Mouse (Mus musculus): Measurements from ENCODE around the gene Camta2. TPM values are rescaled to one million over a fixed set of nuclear protein-coding genes. Genes with fewer than 3 reads are reported as not detected.

Camta2 gene
- polyA plus RNA-seq, 1 experiment from 2014 or later, result 16.4 TPM

DNA sequence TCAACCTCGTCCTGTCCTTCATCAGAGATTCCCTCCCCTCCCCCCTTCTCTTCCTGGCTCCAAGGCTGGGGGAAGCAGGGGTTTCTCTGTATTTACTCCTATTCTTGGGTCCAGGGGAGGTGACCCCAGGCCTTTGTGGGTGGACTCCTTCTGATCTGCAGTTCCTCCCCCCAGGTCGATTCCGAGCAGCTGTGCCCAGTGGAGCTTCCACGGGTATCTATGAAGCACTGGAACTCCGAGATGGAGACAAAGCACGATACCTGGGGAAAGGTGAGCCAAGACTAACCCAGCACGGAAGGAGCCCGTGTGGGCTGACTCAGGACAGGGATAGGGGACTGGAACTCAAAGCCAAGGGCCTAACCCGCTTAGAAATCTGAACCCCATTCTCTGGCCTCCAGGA, 29.9 kb downstream of the Camta2 start:
- Histone ChIP-seq H3K4me3 (replicated peaks) (no peak overlapping the region), H3K4me2 (replicated peaks) (no peak overlapping the region), H3K4me1 (replicated peaks) (peaks cover 25% of the 10 kb centered on the region), H3K27me3 (0 out of 2 replicates have a peak, but pooled peaks cover 3% of the 10 kb centered on the region), H3K36me3 (peaks cover 22% of the 10 kb centered on the region), H3K27ac (no peak overlapping the region), H3K9me3 (no peaks in the 10 kb centered on the region), H3K9ac (replicated peaks) (no peak overlapping the region; the same call in 1 of the 2 replicates)
- no peak for ATAC-seq
- WGBS, result 64% methylated on average over 9 of the region's 9 CpGs

- no peak for ATAC-seq
- no peaks in the 10 kb centered on the region for H3K9me3 ChIP-seq
Measured at GRCm38 (mm10) chr11:70657573-70657972, 30.3 kb downstream of the Camta2 start.

DNA sequence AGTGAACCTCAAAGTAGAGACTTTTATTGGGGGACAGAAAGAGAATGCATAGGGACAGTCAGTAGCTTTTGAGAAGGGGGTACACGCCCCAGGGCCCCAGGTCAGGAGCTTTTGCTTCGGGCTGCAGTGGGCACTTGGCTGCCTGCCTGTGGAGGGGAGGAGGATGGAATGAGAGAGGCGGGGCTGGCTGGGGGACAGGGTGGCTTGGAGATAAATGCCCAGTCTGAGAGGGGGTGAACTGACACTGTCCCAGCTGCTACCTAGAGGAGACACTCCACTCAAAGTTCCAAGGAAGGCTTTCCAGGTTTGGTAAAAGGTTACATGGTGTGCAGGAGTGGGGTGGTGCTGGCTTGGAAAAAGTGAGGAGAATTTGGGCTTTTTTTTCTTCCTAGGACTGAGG, 30.9 kb downstream of the Camta2 start, which contains the start of gene Eno3:
Eno3 (plus strand) TSS at position 239 of the 400 bp plus-strand sequence.
- Histone ChIP-seq H3K9ac (replicated peaks) (peak within 1 kb of the TSS; percentile 90), H3K36me3 (peaks cover 21% of the 10 kb centered on the region), H3K4me2 (replicated peaks) (peak within 1 kb of the TSS; percentile 75), H3K27ac (no peak within 1 kb of the TSS), H3K9me3 (no peaks in the 10 kb centered on the region), H3K4me1 (replicated peaks) (peaks cover 35% of the 10 kb centered on the region), H3K27me3 (0 out of 2 replicates have a peak, but pooled peaks cover 3% of the 10 kb centered on the region), H3K4me3 (replicated peaks) (peak within 1 kb of the TSS; percentile 73)
- WGBS, result 6% methylated on average over 3 of the region's 3 CpGs
- ATAC-seq, result no peak

More at GRCm38 (mm10) chr11:70657573-70657972, 30.3 kb downstream of the Camta2 start:
- Histone ChIP-seq H3K4me2 (replicated peaks) (no peak overlapping the region), H3K27me3 (0 out of 2 replicates have a peak, but pooled peaks cover 3% of the 10 kb centered on the region), H3K4me1 (replicated peaks) (peaks cover 29% of the 10 kb centered on the region), H3K4me3 (replicated peaks) (no peak overlapping the region), H3K27ac (no peak overlapping the region), H3K9ac (replicated peaks) (no peak overlapping the region; the same call in 1 of the 2 replicates), H3K36me3 (peaks cover 21% of the 10 kb centered on the region)
- 58% methylated on average over 6 of the region's 6 CpGs for WGBS

GRCm38 (mm10) chr11:70656456-70656927, 31.4 kb downstream of the Camta2 start:
- Histone ChIP-seq H3K9ac (replicated peaks) (peak overlapping the region; percentile 90; the same call in 1 of the 2 replicates), H3K4me3 (replicated peaks) (peak overlapping the region; percentile 73), H3K27me3 (0 out of 2 replicates have a peak, but pooled peaks cover 3% of the 10 kb centered on the region), H3K9me3 (no peaks in the 10 kb centered on the region), H3K4me2 (replicated peaks) (peak overlapping the region; percentile 75), H3K4me1 (replicated peaks) (peaks cover 38% of the 10 kb centered on the region), H3K27ac (no peak overlapping the region), H3K36me3 (peaks cover 20% of the 10 kb centered on the region)
- ATAC-seq, result no peak
- WGBS, result 4% methylated on average over 16 of the region's 16 CpGs

- ATAC-seq, result peak; percentile 35; the same call in 1 of the 2 replicates
Measured at GRCm38 (mm10) chr11:70655571-70656455, 32.1 kb downstream of the Camta2 start.

DNA sequence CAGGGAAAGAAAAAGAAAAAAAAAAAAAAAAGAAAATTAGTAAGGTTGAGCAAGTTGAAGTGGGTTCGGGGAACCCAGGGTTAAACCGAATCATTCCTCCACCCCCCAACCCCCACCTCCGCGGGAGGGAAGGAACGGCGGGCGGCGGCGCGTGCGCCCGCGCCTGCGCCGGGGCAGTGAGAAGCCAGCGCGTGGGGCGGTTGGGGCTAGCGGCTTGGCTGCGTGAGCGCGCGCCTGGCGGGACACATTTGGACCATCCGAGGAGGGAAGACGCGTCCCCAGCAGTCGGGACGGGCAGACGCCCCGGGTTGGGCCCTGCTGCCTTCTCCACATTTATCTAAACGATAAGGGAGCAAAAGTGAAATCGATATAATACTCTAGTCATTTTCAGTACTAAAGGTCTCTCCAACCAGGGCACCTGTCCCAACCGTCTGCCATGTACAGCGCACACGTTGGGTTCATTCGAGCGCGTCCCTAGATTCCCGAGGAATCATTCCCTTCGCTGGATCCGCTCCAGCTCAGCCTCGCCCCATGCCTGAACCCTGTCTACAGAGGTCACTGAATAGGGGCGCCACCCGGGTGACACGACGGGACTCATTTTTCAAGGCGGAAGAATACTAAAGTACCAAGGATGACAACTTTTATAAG, 32.9 kb downstream of the Camta2 start:
- Histone ChIP-seq H3K4me1 (replicated peaks) (peaks cover 43% of the 10 kb centered on the region), H3K4me3 (replicated peaks) (peak overlapping the region; percentile 73), H3K9ac (replicated peaks) (peak overlapping the region; percentile 90), H3K27ac (peak overlapping the region; percentile 97), H3K9me3 (no peaks in the 10 kb centered on the region), H3K36me3 (peaks cover 27% of the 10 kb centered on the region), H3K27me3 (0 out of 2 replicates have a peak, but pooled peaks cover 3% of the 10 kb centered on the region), H3K4me2 (replicated peaks) (peak overlapping the region; percentile 75)
- ATAC-seq, result peak; percentile 53
- 0% methylated on average over 48 of the region's 48 CpGs for WGBS

More at GRCm38 (mm10) chr11:70655571-70656455, 32.1 kb downstream of the Camta2 start:
- Histone ChIP-seq H3K4me2 (replicated peaks) (peak overlapping the region; percentile 75), H3K27me3 (0 out of 2 replicates have a peak, but pooled peaks cover 3% of the 10 kb centered on the region), H3K4me3 (replicated peaks) (peak overlapping the region; percentile 73), H3K36me3 (peaks cover 25% of the 10 kb centered on the region), H3K4me1 (replicated peaks) (peaks cover 43% of the 10 kb centered on the region), H3K27ac (peak overlapping the region; percentile 97), H3K9ac (replicated peaks) (peak overlapping the region; percentile 90), H3K9me3 (no peaks in the 10 kb centered on the region)
- under 1% methylated on average over 61 of the region's 61 CpGs for WGBS

GRCm38 (mm10) chr11:70654198-70654922, 33.5 kb downstream of the Camta2 start, which contains the start of gene Pfn1:
Gene Pfn1, minus strand, starts transcription at chr11:70654644.
- H3K4me3 ChIP-seq (replicated peaks), result peak within 1 kb of the TSS; percentile 73
- no peaks in the 10 kb centered on the region for H3K9me3 ChIP-seq
- H3K27me3 ChIP-seq, result 0 out of 2 replicates have a peak, but pooled peaks cover 3% of the 10 kb centered on the region
- under 1% methylated on average over 58 of the region's 61 CpGs for WGBS
- H3K4me1 ChIP-seq (replicated peaks), result peaks cover 46% of the 10 kb centered on the region
- ATAC-seq, result peak; percentile 55
- peak within 1 kb of the TSS; percentile 75 for H3K4me2 ChIP-seq (replicated peaks)
- peaks cover 34% of the 10 kb centered on the region for H3K36me3 ChIP-seq
- H3K27ac ChIP-seq, result peak within 1 kb of the TSS; percentile 97
- peak within 1 kb of the TSS; percentile 90 for H3K9ac ChIP-seq (replicated peaks)

- peak; percentile 65 for ATAC-seq
- no peaks in the 10 kb centered on the region for H3K9me3 ChIP-seq
- H3K4me2 ChIP-seq (replicated peaks), result peak overlapping the region; percentile 75
- peaks cover 41% of the 10 kb centered on the region for H3K36me3 ChIP-seq
- peak overlapping the region; percentile 90 for H3K9ac ChIP-seq (replicated peaks)
- H3K27ac ChIP-seq, result peak overlapping the region; percentile 97
- H3K4me1 ChIP-seq (replicated peaks), result peaks cover 54% of the 10 kb centered on the region
- WGBS, result under 1% methylated on average over 62 of the region's 63 CpGs
- 0 out of 2 replicates have a peak, but pooled peaks cover 3% of the 10 kb centered on the region for H3K27me3 ChIP-seq
- peak overlapping the region; percentile 73 for H3K4me3 ChIP-seq (replicated peaks)
Measured at GRCm38 (mm10) chr11:70653345-70654197, 34.3 kb downstream of the Camta2 start.

- Histone ChIP-seq H3K9ac (replicated peaks) (peak overlapping the region; percentile 90), H3K4me1 (replicated peaks) (peaks cover 61% of the 10 kb centered on the region), H3K27me3 (0 out of 2 replicates have a peak, but pooled peaks cover 3% of the 10 kb centered on the region), H3K27ac (peak overlapping the region; percentile 97), H3K4me3 (replicated peaks) (peak overlapping the region; percentile 73), H3K4me2 (replicated peaks) (peak overlapping the region; percentile 75), H3K36me3 (peaks cover 41% of the 10 kb centered on the region), H3K9me3 (no peaks in the 10 kb centered on the region)
- WGBS, result 64% methylated on average over 6 of the region's 6 CpGs
- no peak for ATAC-seq
Measured at GRCm38 (mm10) chr11:70652884-70653344, 35.0 kb downstream of the Camta2 start.

Measured in midbrain, embryonic 13.5 days (tissue).